Mouse (Mus musculus) heart, embryonic 13.5 days (tissue): ENCODE measurements around the gene Atg7. TPM values are rescaled to one million over a fixed set of nuclear protein-coding genes. Genes with fewer than 3 reads are reported as not detected.

Experiments
- ATAC-seq: fragments of 200-750 bp; cut with Nextera tagmentation; 2 replicates; pipeline ENCODE4 v1.8.0; 2017; ENCODE audit warnings: moderate TSS enrichment; ENCODE audit not compliant: insufficient number of reproducible peaks, low FRiP score, low TSS enrichment; ENCODE audit errors: extremely low read depth
- H3K27ac ChIP-seq: fragments of 300-500 bp; sonication (generic); replicated peaks from 2 replicates; pipeline ENCODE4 v1.5.1; 2015; ENCODE audit warnings: moderate library complexity, mild to moderate bottlenecking, inconsistent platforms
- H3K27me3 ChIP-seq: fragments of 300-500 bp; sonication (generic); replicated peaks from 2 replicates; pipeline ENCODE4 v1.6.1; 2015; ENCODE audit warnings: mild to moderate bottlenecking, inconsistent platforms
- H3K36me3 ChIP-seq: fragments of 300-500 bp; sonication (generic); 2 replicates; pipeline ENCODE4 v1.6.1; 2015; ENCODE audit warnings: mild to moderate bottlenecking, inconsistent platforms
- H3K4me1 ChIP-seq: fragments of 300-500 bp; sonication (generic); 2 replicates; pipeline ENCODE4 v1.6.1; 2015; ENCODE audit warnings: inconsistent platforms
- H3K4me2 ChIP-seq: fragments of 300-500 bp; sonication (generic); 2 replicates; pipeline ENCODE4 v1.6.1; 2015; ENCODE audit warnings: inconsistent platforms, mild to moderate bottlenecking, moderate library complexity
- H3K4me3 ChIP-seq: fragments of 300-500 bp; sonication (generic); 2 replicates; pipeline ENCODE4 v1.5.1; 2015; ENCODE audit warnings: moderate library complexity, mild to moderate bottlenecking, inconsistent platforms
- H3K9ac ChIP-seq: fragments of 300-500 bp; sonication (generic); 2 replicates; pipeline ENCODE4 v1.6.1; 2015; ENCODE audit warnings: inconsistent platforms, mild to moderate bottlenecking, moderate library complexity
- H3K9me3 ChIP-seq: fragments of 300-500 bp; sonication (generic); 2 replicates; pipeline ENCODE4 v1.6.1; 2016; ENCODE audit warnings: inconsistent platforms
- WGBS: fragments of 180-500 bp; shearing (Covaris S2); methylation state at CpG from one replicate; pipeline ENCODE4 v1.1.7; 2015; ENCODE audit warnings: mixed read lengths; 5-methylcytosine and 5-hydroxymethylcytosine counted together
- polyA plus RNA-seq: library from polyadenylated mRNA; unstranded; fragments of >200 nt; fragmentation: Nextera tagmentation; extraction: Ambion mirVana; gene quantifications from 2 replicates; pipeline ENCODE4 v1.2.1, GENCODE M21; 2015

Atg7 gene
- polyA plus RNA-seq, 1 experiment from 2014 or later = 17.5 TPM

- Histone ChIP-seq H3K4me1 (peaks cover 52% of the 10 kb centered on the region), H3K4me2 (no peak overlapping the region), H3K36me3 (no peaks in the 10 kb centered on the region), H3K4me3 (no peak overlapping the region), H3K27ac (no peak overlapping the region), H3K9me3 (no peaks in the 10 kb centered on the region), H3K27me3 (no peaks in the 10 kb centered on the region), H3K9ac (no peak overlapping the region)
- no peak for ATAC-seq
- 88% methylated on average over 7 of the region's 7 CpGs for WGBS
These were observed 197.1 kb downstream of the Atg7 start for GRCm38 (mm10) chr6:114840012-114840411.

- H3K9ac ChIP-seq = peak overlapping the region; percentile 24; the same call in 1 of the 2 replicates
- peaks cover 54% of the 10 kb centered on the region for H3K4me1 ChIP-seq
- H3K27ac ChIP-seq = no peak overlapping the region
- H3K4me3 ChIP-seq = no peak overlapping the region
- no peaks in the 10 kb centered on the region for H3K27me3 ChIP-seq
- H3K36me3 ChIP-seq = no peaks in the 10 kb centered on the region
- H3K9me3 ChIP-seq = no peaks in the 10 kb centered on the region
- 65% methylated on average over 3 of the region's 3 CpGs for WGBS
- no peak overlapping the region for H3K4me2 ChIP-seq
- ATAC-seq = no peak
These were observed 199.2 kb downstream of the Atg7 start for GRCm38 (mm10) chr6:114842131-114842530.

DNA sequence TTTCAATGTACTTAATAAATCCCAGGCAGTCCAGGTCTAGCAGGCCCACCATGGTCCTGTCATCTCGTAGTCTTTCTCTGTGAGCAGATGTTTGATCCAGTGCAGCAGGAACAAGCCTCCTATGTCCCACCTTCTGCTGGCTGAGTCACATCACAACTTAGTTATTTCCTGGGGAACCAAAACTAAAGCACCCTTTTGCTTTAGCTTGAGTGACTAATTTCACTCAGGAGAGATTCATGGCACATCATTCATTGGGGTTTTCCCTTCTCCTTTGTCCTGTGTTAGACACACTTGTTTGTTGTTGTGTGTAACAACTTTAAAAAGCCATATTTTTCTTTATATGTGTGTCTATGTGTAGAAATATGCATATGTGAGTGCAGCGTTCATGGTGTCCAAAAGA lies 200.0 kb downstream of the Atg7 start:
- peaks cover 54% of the 10 kb centered on the region for H3K4me1 ChIP-seq
- H3K4me3 ChIP-seq = no peak overlapping the region
- H3K27me3 ChIP-seq = no peaks in the 10 kb centered on the region
- WGBS = 90% methylated on average over 2 of the region's 2 CpGs
- H3K36me3 ChIP-seq = no peaks in the 10 kb centered on the region
- H3K9me3 ChIP-seq = no peaks in the 10 kb centered on the region
- ATAC-seq = no peak
- H3K4me2 ChIP-seq = no peak overlapping the region
- no peak overlapping the region for H3K9ac ChIP-seq
- no peak overlapping the region for H3K27ac ChIP-seq

- Histone ChIP-seq H3K4me2 (no peak overlapping the region), H3K4me3 (no peak overlapping the region), H3K9me3 (no peaks in the 10 kb centered on the region), H3K27me3 (no peaks in the 10 kb centered on the region), H3K27ac (no peak overlapping the region), H3K36me3 (no peaks in the 10 kb centered on the region), H3K4me1 (peaks cover 54% of the 10 kb centered on the region), H3K9ac (peak overlapping the region; percentile 54)
- ATAC-seq = no peak
- 54% methylated on average over 4 of the region's 4 CpGs for WGBS
These were observed 203.4 kb downstream of the Atg7 start for GRCm38 (mm10) chr6:114846153-114846772.

GRCm38 (mm10) chr6:114847582-114848174 lies 204.8 kb downstream of the Atg7 start:
- WGBS = 75% methylated on average over 12 of the region's 12 CpGs
- no peak overlapping the region for H3K4me3 ChIP-seq
- peaks cover 54% of the 10 kb centered on the region for H3K4me1 ChIP-seq
- no peak overlapping the region for H3K27ac ChIP-seq
- H3K4me2 ChIP-seq = no peak overlapping the region
- ATAC-seq = no peak
- no peaks in the 10 kb centered on the region for H3K9me3 ChIP-seq
- no peaks in the 10 kb centered on the region for H3K27me3 ChIP-seq
- no peak overlapping the region for H3K9ac ChIP-seq
- no peaks in the 10 kb centered on the region for H3K36me3 ChIP-seq

DNA sequence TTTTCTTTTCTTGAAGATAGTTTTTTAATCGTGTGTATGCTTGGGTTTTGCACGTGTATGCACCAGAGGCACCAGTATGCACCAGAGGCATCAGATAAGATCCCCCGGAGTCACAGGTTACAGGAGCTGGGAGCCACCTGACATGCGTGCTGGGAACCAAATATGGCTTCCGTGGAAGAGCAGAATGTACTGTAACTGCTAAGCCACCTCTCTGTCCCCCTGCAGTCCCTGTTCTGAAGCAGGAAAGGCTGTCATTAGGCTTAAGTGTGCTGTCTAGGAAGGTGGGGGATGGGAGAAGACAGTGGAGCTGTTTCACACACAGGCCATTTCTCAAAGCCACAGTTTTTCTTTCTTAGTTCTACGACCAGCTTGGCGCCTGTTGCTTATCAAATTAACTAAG lies 205.9 kb downstream of the Atg7 start:
- Histone ChIP-seq H3K4me2 (no peak overlapping the region), H3K9ac (peak overlapping the region; percentile 37; the same call in 1 of the 2 replicates), H3K36me3 (no peaks in the 10 kb centered on the region), H3K9me3 (no peaks in the 10 kb centered on the region), H3K27me3 (no peaks in the 10 kb centered on the region), H3K27ac (peak overlapping the region; percentile 50), H3K4me3 (no peak overlapping the region), H3K4me1 (peaks cover 61% of the 10 kb centered on the region)
- ATAC-seq = no peak
- 33% methylated on average over 7 of the region's 7 CpGs for WGBS

DNA sequence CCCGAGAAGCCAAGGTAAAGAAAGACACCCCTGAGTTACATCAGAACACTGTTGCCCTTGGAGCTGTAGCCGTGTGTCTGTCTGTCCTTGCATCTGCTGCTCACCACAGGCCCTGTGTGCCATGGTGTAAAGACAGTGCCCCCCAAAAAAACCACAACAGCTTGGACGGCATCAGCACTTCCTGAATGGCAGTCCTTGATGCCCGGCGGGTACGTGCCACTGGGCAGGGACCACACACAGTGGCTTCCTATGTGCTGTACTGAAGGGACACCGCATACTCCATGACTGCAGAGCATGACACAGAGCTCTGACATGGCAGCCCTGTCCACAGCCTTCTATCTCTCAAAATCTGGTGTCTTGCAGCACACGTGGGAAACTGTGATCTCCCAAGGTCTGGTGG lies 206.9 kb downstream of the Atg7 start:
- Histone ChIP-seq H3K4me3 (no peak overlapping the region), H3K9me3 (no peaks in the 10 kb centered on the region), H3K27ac (no peak overlapping the region), H3K4me2 (no peak overlapping the region), H3K9ac (0 out of 2 replicates have a peak overlapping the region, but pooled peaks have one; percentile 19), H3K36me3 (no peaks in the 10 kb centered on the region), H3K4me1 (peaks cover 72% of the 10 kb centered on the region), H3K27me3 (no peaks in the 10 kb centered on the region)
- no peak for ATAC-seq
- WGBS = 77% methylated on average over 8 of the region's 8 CpGs

GRCm38 (mm10) chr6:114851688-114852087 lies 208.8 kb downstream of the Atg7 start:
- Histone ChIP-seq H3K9me3 (no peaks in the 10 kb centered on the region), H3K27me3 (no peaks in the 10 kb centered on the region), H3K9ac (no peak overlapping the region), H3K4me3 (no peak overlapping the region), H3K4me2 (no peak overlapping the region), H3K27ac (no peak overlapping the region), H3K36me3 (no peaks in the 10 kb centered on the region), H3K4me1 (peaks cover 79% of the 10 kb centered on the region)
- 73% methylated on average over 7 of the region's 7 CpGs for WGBS
- no peak for ATAC-seq

- Histone ChIP-seq H3K9ac (no peak overlapping the region; the same call in 1 of the 2 replicates), H3K4me2 (no peak overlapping the region), H3K4me3 (no peak overlapping the region), H3K36me3 (no peaks in the 10 kb centered on the region), H3K27me3 (no peaks in the 10 kb centered on the region), H3K4me1 (peaks cover 81% of the 10 kb centered on the region), H3K9me3 (no peaks in the 10 kb centered on the region), H3K27ac (no peak overlapping the region)
- ATAC-seq = no peak
- 54% methylated on average over 3 of the region's 3 CpGs for WGBS
These were observed 209.8 kb downstream of the Atg7 start for GRCm38 (mm10) chr6:114852739-114853138.

GRCm38 (mm10) chr6:114854368-114854767 lies 211.5 kb downstream of the Atg7 start:
- Histone ChIP-seq H3K27me3 (no peaks in the 10 kb centered on the region), H3K9me3 (no peaks in the 10 kb centered on the region), H3K4me3 (no peak overlapping the region), H3K27ac (peak overlapping the region; percentile 58), H3K4me2 (no peak overlapping the region), H3K4me1 (peaks cover 79% of the 10 kb centered on the region), H3K36me3 (peaks cover 11% of the 10 kb centered on the region), H3K9ac (peak overlapping the region; percentile 7; the same call in 1 of the 2 replicates)
- WGBS = 40% methylated on average over 2 of the region's 2 CpGs
- ATAC-seq = no peak

DNA sequence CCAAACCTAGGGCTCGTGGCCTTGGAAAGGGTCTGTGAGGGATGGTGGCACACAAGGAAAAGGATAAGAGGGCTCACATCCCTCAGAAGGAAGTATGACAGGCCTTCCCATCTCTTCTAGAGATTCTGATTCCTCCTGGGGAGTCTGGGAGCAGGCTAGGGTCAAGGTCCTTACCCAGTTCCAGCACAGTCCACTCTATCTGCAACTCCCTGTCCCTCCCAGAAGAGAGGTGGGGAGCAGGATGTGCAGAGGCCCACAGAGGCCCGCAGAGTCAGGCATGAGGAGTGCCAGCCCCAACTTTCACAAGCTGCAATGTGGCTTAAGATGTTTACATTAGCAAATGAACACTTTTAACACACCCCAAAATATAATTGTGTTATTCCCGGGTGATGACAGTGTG lies 212.7 kb downstream of the Atg7 start:
- peaks cover 70% of the 10 kb centered on the region for H3K4me1 ChIP-seq
- WGBS = 50% methylated on average over 3 of the region's 3 CpGs
- peak overlapping the region; percentile 58; the same call in 1 of the 2 replicates for H3K27ac ChIP-seq
- H3K4me3 ChIP-seq = no peak overlapping the region
- ATAC-seq = no peak
- H3K27me3 ChIP-seq = no peaks in the 10 kb centered on the region
- H3K4me2 ChIP-seq = no peak overlapping the region
- peak overlapping the region; percentile 58 for H3K9ac ChIP-seq
- H3K9me3 ChIP-seq = no peaks in the 10 kb centered on the region
- peaks cover 21% of the 10 kb centered on the region for H3K36me3 ChIP-seq

DNA sequence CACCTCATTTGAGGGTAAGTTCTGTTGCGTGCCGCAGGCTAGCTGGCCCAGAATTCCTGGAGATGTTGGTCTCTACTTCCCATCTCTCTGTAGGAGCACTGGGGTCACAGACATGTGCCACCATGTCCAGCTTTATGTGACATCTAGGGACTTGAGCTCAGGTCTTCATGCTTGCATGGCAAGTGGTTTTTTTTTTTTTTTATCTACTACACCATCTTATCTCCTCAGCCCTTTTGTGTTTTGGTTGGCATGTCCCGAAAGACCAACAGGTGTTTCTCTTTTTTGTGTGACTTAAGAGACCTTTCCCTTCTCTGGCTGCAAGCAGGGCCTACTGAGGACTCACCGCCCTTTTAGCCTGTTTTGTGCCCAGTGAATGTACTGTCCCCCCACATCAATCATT lies 213.6 kb downstream of the Atg7 start:
- H3K4me3 ChIP-seq = no peak overlapping the region
- H3K4me1 ChIP-seq = peaks cover 77% of the 10 kb centered on the region
- no peak overlapping the region for H3K27ac ChIP-seq
- no peaks in the 10 kb centered on the region for H3K27me3 ChIP-seq
- 76% methylated on average over 4 of the region's 4 CpGs for WGBS
- H3K9ac ChIP-seq = no peak overlapping the region
- H3K4me2 ChIP-seq = no peak overlapping the region
- no peaks in the 10 kb centered on the region for H3K9me3 ChIP-seq
- no peak for ATAC-seq
- peaks cover 29% of the 10 kb centered on the region for H3K36me3 ChIP-seq
